Mouse (Mus musculus): ENCODE measurements around the gene Xpot. TPM values are rescaled to one million over a fixed set of nuclear protein-coding genes. Genes with fewer than 3 reads are reported as not detected.

Xpot gene
- polyA plus RNA-seq, 1 experiment from 2014 or later: 30.3 TPM

GRCm38 (mm10) chr10:121585791-121586642 lies 40.1 kb downstream of the Xpot start:
- no peaks in the 10 kb centered on the region for H3K27me3 ChIP-seq (replicated peaks)
- H3K9ac ChIP-seq: peak overlapping the region; percentile 82
- H3K4me3 ChIP-seq: peak overlapping the region; percentile 77
- H3K27ac ChIP-seq: peak overlapping the region; percentile 68
- H3K9me3 ChIP-seq: no peaks in the 10 kb centered on the region
- H3K36me3 ChIP-seq (replicated peaks): peaks cover 17% of the 10 kb centered on the region; the same call in 1 of the 2 replicates
- peak; percentile 81 for ATAC-seq (replicated peaks)
- H3K4me1 ChIP-seq: peaks cover 16% of the 10 kb centered on the region
- H3K4me2 ChIP-seq: peak overlapping the region; percentile 64
- WGBS: 3% methylated on average over 48 of the region's 48 CpGs

GRCm38 (mm10) chr10:121585056-121585790 lies 40.9 kb downstream of the Xpot start:
- ATAC-seq (replicated peaks): no peak
- H3K36me3 ChIP-seq (replicated peaks): peaks cover 21% of the 10 kb centered on the region; the same call in 1 of the 2 replicates
- no peaks in the 10 kb centered on the region for H3K27me3 ChIP-seq (replicated peaks)
- peaks cover 16% of the 10 kb centered on the region for H3K4me1 ChIP-seq
- no peak overlapping the region for H3K27ac ChIP-seq
- WGBS: 91% methylated on average over 20 of the region's 20 CpGs
- peak overlapping the region; percentile 64 for H3K4me2 ChIP-seq
- peak overlapping the region; percentile 82; the same call in 1 of the 2 replicates for H3K9ac ChIP-seq
- H3K9me3 ChIP-seq: no peaks in the 10 kb centered on the region
- peak overlapping the region; percentile 77 for H3K4me3 ChIP-seq

- Histone ChIP-seq H3K4me2 (no peak overlapping the region), H3K9me3 (no peaks in the 10 kb centered on the region), H3K27ac (no peak overlapping the region), H3K4me1 (peaks cover 16% of the 10 kb centered on the region), H3K9ac (no peak overlapping the region), H3K36me3 (replicated peaks) (peaks cover 22% of the 10 kb centered on the region; the same call in 1 of the 2 replicates), H3K27me3 (replicated peaks) (no peaks in the 10 kb centered on the region), H3K4me3 (no peak overlapping the region)
- 92% methylated on average over 10 of the region's 10 CpGs for WGBS
- no peak for ATAC-seq (replicated peaks)
Measured at GRCm38 (mm10) chr10:121584033-121584432, 42.1 kb downstream of the Xpot start.

- Histone ChIP-seq H3K4me2 (no peak overlapping the region), H3K4me3 (no peak overlapping the region), H3K36me3 (replicated peaks) (peaks cover 22% of the 10 kb centered on the region; the same call in 1 of the 2 replicates), H3K27me3 (replicated peaks) (no peaks in the 10 kb centered on the region), H3K27ac (no peak overlapping the region), H3K9ac (no peak overlapping the region), H3K9me3 (no peaks in the 10 kb centered on the region), H3K4me1 (peaks cover 16% of the 10 kb centered on the region)
- 95% methylated on average over 12 of the region's 12 CpGs for whole genome bisulfite sequencing
- ATAC-seq (replicated peaks): no peak
Measured at GRCm38 (mm10) chr10:121583016-121583415, 43.1 kb downstream of the Xpot start.

GRCm38 (mm10) chr10:121582287-121582686 lies 43.8 kb downstream of the Xpot start:
- Histone ChIP-seq H3K9me3 (no peaks in the 10 kb centered on the region), H3K36me3 (replicated peaks) (peaks cover 25% of the 10 kb centered on the region; the same call in 1 of the 2 replicates), H3K27ac (no peak overlapping the region), H3K9ac (no peak overlapping the region), H3K4me3 (no peak overlapping the region), H3K4me1 (peaks cover 16% of the 10 kb centered on the region), H3K4me2 (no peak overlapping the region), H3K27me3 (replicated peaks) (no peaks in the 10 kb centered on the region)
- ATAC-seq (replicated peaks): no peak
- WGBS: 95% methylated on average over 8 of the region's 8 CpGs

- Histone ChIP-seq H3K9me3 (no peaks in the 10 kb centered on the region), H3K4me3 (no peak overlapping the region), H3K4me1 (peaks cover 13% of the 10 kb centered on the region), H3K27ac (no peak overlapping the region), H3K4me2 (no peak overlapping the region), H3K9ac (no peak overlapping the region), H3K27me3 (replicated peaks) (no peaks in the 10 kb centered on the region), H3K36me3 (replicated peaks) (peaks cover 25% of the 10 kb centered on the region; the same call in 1 of the 2 replicates)
- ATAC-seq (replicated peaks): no peak
- WGBS: 64% methylated on average over 6 of the region's 6 CpGs
Measured at GRCm38 (mm10) chr10:121581405-121581804, 44.7 kb downstream of the Xpot start.

- 97% methylated on average over 5 of the region's 5 CpGs for WGBS
- H3K9me3 ChIP-seq: no peaks in the 10 kb centered on the region
- no peak overlapping the region for H3K27ac ChIP-seq
- peaks cover 6% of the 10 kb centered on the region for H3K4me1 ChIP-seq
- H3K9ac ChIP-seq: no peak overlapping the region
- H3K36me3 ChIP-seq (replicated peaks): peaks cover 25% of the 10 kb centered on the region; the same call in 1 of the 2 replicates
- no peak overlapping the region for H3K4me3 ChIP-seq
- no peak for ATAC-seq (replicated peaks)
- H3K27me3 ChIP-seq (replicated peaks): no peaks in the 10 kb centered on the region
- H3K4me2 ChIP-seq: no peak overlapping the region
Measured at GRCm38 (mm10) chr10:121580381-121580780, 45.8 kb downstream of the Xpot start.

GRCm38 (mm10) chr10:121576372-121576771 lies 49.8 kb downstream of the Xpot start:
- no peak overlapping the region for H3K9ac ChIP-seq
- H3K27me3 ChIP-seq (replicated peaks): no peaks in the 10 kb centered on the region
- no peak for ATAC-seq (replicated peaks)
- no peak overlapping the region for H3K4me3 ChIP-seq
- H3K4me1 ChIP-seq: no peaks in the 10 kb centered on the region
- H3K4me2 ChIP-seq: no peak overlapping the region
- WGBS: 90% methylated on average over 9 of the region's 9 CpGs
- H3K27ac ChIP-seq: no peak overlapping the region
- H3K36me3 ChIP-seq (replicated peaks): peaks cover 13% of the 10 kb centered on the region; the same call in 1 of the 2 replicates
- no peaks in the 10 kb centered on the region for H3K9me3 ChIP-seq

- H3K27ac ChIP-seq: no peak overlapping the region
- H3K4me1 ChIP-seq: peaks cover 21% of the 10 kb centered on the region
- H3K27me3 ChIP-seq (replicated peaks): no peaks in the 10 kb centered on the region
- no peak for ATAC-seq (replicated peaks)
- H3K9me3 ChIP-seq: no peaks in the 10 kb centered on the region
- WGBS: 96% methylated on average over 22 of the region's 22 CpGs
- 0 out of 2 replicates have a peak, but pooled peaks cover 5% of the 10 kb centered on the region for H3K36me3 ChIP-seq (replicated peaks)
- H3K9ac ChIP-seq: no peak overlapping the region
- H3K4me3 ChIP-seq: no peak overlapping the region
- no peak overlapping the region for H3K4me2 ChIP-seq
Measured at GRCm38 (mm10) chr10:121571511-121572147, 54.5 kb downstream of the Xpot start.

- Histone ChIP-seq H3K27ac (no peak overlapping the region), H3K4me1 (peaks cover 21% of the 10 kb centered on the region), H3K4me2 (no peak overlapping the region), H3K4me3 (no peak overlapping the region), H3K36me3 (replicated peaks) (0 out of 2 replicates have a peak, but pooled peaks cover 5% of the 10 kb centered on the region), H3K9ac (no peak overlapping the region), H3K9me3 (no peaks in the 10 kb centered on the region), H3K27me3 (replicated peaks) (no peaks in the 10 kb centered on the region)
- no peak for ATAC-seq (replicated peaks)
- WGBS: 92% methylated on average over 3 of the region's 3 CpGs
Measured at GRCm38 (mm10) chr10:121571031-121571430, 55.1 kb downstream of the Xpot start.

GRCm38 (mm10) chr10:121569796-121570195 lies 56.3 kb downstream of the Xpot start:
- H3K36me3 ChIP-seq (replicated peaks): 0 out of 2 replicates have a peak, but pooled peaks cover 8% of the 10 kb centered on the region
- H3K4me3 ChIP-seq: no peak overlapping the region
- no peak overlapping the region for H3K9ac ChIP-seq
- H3K9me3 ChIP-seq: no peaks in the 10 kb centered on the region
- peak overlapping the region; percentile 81 for H3K27ac ChIP-seq
- H3K4me1 ChIP-seq: peaks cover 21% of the 10 kb centered on the region
- peak overlapping the region; percentile 50 for H3K4me2 ChIP-seq
- 48% methylated on average over 6 of the region's 6 CpGs for WGBS
- ATAC-seq (replicated peaks): 0 out of 2 replicates have a peak, but pooled peaks have one; percentile 24
- H3K27me3 ChIP-seq (replicated peaks): no peaks in the 10 kb centered on the region
